Mouse (Mus musculus): Measurements from ENCODE around the gene Bag5.
A peak's percentile ranks its signal among the peaks of the same experiment; 100 is the strongest.
"Not testable (repeated sequence)": the region's sequence is repeated elsewhere in the genome, so short reads cannot be mapped to it uniquely, and the experiment has no call there.

Bag5 gene

DNA sequence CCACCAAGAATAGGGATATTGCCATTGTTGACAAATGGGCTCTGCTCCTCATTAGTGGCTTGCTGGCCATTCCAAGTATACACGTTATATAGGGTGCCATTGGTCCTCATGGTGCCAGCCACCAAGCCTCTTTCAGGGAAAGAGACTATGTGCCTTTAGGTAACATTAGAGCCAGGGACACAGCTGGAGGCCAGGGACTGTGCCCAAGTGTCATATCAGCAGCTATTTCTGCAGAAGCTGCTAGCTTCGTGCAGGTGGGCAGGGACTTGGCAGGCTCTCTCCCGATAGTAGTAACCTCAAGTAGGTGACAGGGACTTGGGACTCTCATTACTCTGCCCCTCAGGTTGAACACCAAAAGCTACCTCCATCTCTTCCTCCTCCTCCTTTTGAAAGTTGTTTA lies 21.9 kb upstream of the Bag5 start:
- no peak for DNase-seq (ENCODE audit: low spot score)

DNA sequence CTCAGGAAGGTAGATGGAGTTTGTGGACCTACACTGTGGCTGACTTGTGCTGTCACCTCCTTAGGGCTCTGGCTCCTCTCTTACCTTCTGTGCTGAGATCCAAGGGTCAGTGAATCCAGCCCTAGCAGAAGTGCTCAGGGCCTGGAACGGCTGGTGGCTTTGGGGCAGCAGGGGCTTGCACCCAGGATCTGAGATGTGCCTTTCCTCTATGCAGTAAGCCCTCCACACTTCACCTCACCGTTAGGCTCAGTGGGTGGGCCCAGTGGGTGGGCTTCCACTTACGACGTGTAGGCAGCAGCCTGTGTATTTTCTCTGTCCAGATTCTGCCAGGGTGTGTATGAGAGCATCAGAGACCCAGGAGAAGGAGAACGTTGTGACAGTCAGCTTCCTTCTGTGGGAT lies 19.9 kb upstream of the Bag5 start:
- no peak for DNase-seq (ENCODE audit: low spot score)

DNA sequence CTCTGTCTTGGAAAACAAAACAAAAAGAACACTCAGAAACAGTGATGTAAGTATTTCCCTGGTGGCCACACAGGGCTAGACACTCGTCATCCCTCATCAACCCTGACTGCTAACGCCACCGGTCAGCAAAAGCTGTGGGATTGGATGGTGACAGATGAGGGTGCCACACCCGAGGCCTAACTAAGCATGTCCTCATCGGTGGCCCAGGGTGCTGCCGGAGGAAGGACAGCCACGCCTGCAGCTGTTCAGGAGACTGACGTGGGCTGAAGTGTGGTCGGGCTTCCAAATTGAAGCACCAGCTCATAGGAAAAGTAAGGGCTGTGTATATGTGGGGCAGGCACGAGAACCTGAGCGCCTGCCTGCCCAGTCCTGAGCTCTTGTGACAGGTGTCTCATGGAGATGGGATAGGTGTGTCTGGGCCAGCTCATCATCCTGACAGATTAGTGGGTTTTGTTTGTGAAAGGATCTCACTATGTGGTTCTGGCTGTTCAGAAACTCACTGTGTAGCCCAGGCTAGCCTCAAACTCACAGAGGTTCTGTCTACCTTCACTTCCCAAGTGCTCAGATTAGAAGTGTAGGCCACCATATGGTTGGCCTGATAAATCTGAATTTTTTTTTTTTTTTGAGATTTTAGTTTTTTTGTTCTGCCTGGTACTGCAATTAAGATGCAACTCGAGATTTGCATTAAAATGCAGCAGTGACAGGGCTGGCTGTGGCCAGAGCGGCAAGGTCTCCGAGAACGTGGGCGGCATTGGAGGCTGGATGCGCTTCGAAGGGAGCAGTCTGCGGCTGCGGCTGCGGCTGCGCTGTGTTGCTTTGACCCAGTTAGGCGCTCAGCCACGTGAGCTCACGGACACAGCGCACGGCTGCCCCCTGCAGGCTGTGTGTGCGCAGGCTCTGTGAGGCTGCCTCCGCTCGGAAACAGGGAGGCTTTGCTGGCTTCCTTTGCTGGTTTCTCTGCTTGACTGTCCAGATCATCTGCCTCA lies 19.1 kb upstream of the Bag5 start:
- peak; percentile 46 for DNase-seq (ENCODE audit: low spot score)

DNA sequence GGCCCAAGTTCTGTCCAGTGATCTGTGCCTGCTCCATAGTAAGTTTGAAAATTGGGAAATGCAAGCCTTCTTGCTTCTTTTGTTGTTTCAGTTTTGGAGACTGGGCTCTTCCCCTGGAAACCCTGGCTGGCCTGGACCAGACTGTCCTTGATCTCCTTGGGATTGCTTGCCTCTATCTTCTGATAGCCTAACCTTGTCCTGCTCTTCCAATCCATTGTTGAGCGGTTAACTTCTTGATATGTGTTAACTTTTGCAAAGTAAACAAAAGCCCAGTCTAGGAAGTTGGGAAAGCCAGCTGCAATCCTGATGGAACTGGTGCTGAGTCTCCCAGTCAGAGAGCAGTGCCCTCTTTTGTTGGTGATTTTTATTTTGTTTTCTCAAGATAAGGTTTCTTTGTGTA lies 14.9 kb upstream of the Bag5 start:
- DNase-seq (ENCODE audit: low spot score) = no peak

DNA sequence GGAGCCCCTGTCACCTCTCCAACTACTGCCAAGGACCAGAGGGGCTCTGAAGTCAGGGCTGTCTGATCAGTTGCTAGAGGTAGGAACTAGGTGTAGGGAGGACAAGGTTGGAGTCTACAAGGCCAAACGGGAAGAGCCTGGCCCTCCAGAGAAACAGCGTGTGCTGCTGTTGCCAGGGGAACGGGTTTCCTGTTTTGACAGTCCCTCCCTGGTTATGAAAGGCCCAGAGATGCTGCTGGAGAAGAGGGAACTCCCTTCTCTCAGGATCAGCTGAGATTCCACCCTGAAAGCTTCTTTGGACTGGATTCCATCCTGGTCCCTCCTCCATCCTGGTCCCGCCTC lies 13.0 kb upstream of the Bag5 start:
- DNase-seq (ENCODE audit: low spot score) = no peak

DNA sequence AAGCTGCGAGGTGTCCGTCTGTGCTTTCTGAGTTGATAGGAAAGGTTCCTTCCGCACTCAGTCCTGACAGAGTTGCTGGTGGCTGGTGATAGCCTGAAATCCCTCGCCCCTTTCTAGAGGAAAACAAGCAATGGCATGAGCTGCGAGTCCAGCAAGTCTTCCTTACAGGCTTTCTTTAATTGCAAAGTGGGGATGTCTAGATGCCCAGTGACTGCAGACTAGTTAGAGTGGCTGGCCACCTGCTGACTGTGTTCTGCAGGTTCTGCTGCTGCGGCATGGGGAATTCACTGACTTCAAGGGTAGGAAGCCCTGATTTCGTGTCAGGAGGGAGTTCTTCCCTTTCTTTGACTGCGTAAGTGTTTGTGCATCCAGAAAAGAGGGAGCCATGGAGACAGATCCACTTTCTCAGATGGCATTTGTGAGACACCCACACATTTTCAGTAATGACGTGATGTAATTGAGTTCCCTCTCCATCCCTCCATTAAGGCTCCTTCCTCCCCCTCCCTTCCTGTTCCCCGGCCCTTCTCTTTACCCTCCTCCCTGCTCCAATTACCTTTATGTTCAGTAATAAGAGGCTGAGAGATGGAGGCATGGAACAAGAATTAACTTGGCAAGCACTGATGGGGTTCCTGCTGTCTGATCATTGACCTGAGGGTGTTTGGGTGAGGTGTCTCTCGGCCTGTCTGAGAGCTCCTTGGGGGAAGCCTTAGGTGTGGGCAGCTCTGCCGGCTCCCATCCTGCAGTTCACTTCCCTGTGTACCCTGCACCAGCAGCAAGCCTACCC lies 12.5 kb upstream of the Bag5 start:
- DNase-seq (ENCODE audit: low spot score) = no peak

DNA sequence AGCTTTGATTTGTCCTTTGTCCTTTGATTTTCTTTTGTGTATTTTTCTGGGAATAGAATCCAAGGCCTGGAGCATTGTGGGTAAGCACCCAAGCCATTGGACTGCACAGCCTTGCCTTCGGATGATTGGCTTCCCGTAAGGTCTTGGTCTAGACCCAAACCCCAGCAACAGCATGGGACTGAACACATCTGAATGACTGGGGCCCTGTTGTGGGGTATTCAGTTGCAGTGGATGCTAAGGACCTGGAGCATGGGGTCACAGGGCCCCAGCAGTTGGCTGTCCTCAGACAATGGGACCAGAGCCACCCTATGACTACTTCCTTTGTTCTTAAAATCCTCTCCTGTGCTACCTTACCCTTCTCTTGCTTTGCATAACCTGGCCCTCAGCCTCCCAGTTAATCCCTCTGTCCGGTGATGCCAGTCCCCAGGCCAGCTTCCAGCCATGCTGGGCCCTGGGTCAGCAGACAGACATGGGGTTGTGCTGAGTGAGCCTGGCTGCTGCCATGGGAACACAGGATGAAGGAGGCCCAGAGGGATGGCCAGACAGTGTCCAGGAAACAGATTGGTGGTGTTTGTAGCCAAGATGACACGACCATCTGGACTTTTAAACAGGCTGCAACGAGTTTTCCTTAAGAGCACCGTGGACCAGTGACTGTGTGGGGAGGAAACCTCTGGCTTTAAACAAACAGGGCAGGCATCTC lies 11.7 kb upstream of the Bag5 start:
- no peak for DNase-seq (ENCODE audit: low spot score)

DNA sequence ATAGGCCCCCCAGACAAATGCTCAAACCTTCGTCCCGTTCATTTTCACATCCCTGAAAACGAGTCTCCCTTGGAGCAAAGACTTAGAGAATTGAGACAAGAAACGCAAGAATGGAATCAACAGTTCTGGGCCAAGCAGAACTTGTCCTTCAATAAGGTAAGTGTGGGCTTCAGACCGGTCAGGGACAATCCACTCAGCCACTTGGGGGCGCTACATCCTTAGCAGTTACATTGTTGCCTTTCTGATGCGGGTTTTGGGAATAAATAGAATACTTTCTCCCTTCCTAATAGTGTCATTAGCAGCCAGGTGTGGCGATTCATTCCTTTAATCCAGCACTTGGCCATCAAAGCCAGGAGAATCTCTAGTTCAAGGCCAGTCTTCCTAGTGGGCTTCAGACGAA lies 9.6 kb upstream of the Bag5 start:
- no peak for DNase-seq (ENCODE audit: low spot score)

DNA sequence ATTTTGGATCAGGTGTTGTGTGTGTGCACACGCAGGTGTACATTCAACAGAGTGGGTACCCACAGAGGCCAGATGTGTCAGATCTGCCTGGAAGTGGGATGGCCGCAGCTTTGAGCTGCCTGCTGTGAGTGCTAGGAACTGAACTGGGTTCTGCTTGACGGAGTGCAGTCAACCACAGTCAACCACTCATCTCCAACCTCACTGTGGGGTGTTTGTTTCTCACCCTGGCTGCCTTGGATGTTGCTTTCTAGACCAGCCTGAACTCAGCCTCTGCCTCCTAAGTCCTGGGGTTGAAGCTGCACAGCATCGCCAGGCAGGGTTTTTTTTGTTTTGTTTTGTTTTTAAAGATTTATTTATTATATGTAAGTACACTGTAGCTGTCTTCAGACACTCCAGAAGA lies 7.2 kb upstream of the Bag5 start:
- DNase-seq (ENCODE audit: low spot score) = no peak

DNA sequence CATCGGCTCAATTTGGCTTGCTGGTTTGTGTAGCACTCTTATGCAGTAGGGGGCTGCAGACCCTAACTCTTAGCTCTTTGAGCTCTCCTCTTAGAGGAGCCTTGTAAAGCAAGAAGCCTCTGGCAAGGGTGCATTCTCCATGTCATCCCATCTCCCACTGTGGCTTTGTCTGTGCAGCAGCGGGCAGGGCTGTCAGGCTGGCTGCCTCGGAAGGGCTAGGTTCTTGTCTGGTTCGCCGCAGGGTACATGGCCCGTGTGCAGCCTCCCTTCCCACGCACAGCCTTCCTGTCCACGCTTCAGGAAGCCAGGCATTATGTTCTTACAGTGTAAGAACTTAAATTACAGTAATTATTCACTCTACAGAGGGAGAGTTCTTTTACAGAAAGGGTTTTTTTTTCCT lies 5.6 kb upstream of the Bag5 start:
- no peak for DNase-seq (ENCODE audit: low spot score)

DNA sequence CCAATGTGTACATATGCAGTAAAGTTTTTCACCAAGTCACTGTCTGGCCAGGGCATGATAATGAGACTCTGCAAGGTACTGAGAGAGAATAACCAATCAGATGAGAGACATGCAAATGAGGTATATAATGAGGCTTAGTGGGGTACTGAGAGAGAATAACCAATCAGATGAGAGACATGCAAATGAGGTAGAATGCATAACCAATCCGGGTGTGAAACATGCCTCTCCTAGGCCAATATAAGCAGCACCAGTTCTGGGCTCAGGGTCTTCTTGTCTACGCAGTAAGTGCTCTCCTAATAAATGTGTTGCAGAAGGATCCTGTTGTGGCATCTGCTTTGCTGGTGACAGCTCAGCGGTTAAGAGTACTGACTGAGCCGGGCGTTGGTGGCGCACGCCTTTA lies 3.4 kb upstream of the Bag5 start:
- DNase-seq (ENCODE audit: low spot score) = no peak

DNA sequence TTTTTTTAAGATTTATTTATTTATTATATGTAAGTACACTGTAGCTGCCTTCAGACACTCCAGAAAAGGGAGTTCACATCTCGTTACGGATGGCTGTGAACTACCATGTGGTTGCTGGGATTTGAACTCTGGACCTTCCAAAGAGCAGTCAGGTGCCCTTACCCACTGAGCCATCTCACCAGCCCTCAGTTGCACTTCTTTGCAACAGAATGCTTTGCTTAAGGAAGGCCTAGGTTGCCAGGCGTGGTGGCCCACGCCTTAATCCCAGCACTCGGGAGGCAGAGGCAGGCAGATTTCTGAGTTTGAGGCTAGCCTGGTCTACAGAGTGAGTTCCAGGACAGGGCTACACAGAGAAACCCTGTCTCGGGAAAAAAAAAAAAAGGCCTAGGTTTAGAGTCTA lies 823 bp upstream of the Bag5 start:
- DNase-seq (ENCODE audit: low spot score) = not testable (repeated sequence)

DNA sequence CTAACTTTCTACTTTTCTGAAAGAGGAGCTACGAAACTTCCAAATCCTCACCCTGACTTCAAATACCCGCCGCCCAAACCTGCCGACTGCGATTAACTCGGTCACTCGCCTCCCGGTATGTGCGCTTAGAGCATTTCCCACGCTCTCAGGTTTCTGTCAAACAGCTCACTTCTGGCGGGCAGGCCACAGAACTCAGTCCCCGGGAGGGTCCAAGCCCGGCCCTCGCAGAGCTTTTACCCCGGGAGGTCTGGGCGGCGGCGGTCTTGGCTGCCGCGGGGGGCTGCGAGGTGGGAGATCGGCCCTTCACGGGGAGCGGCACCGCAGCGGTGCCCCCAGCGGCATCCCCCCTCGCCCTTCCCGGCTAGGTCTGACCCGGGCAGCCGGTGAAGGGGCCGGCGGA lies 581 bp downstream of the Bag5 start:
- DNase-seq (ENCODE audit: low spot score) = no peak

DNA sequence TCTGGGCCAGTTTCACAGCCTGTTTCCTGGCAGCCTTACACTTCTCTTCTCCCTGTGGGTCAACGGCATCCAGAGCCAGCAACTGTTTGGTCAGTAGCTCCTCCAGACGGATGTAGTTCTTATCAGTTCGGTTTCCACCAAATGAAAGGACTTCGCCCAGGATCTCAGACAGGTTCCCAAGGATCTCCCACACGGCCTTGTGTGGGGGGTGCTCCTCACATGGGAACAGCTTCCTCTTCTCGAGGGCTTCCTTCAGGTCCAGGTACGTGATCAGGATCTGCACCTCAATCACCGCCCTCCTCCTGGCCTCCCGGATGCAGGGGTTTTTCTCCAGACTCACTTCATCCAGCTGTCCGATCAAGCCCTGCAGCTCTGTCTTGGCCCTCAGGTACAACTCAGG lies 3.0 kb downstream of the Bag5 start:
- no peak for DNase-seq (ENCODE audit: low spot score)

DNA sequence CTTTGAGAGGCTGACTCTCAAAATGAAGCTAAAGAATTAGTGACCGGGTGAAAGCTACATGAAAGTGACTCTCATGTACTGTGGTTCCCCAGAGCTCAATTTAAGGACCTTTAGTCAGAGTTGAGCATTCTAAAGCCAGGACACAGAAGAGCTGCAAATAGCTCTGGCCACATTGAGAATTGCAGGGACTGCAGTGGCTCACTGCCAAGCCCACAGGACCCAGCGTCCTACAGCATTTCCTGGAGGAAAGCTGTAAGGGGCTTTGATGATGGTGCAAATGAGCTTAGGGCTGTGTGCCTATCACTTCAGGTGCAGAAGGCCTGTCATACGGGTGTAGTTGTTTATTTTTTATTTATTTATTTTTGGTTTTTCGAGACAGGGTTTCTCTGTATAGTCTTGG lies 4.9 kb downstream of the Bag5 start:
- no peak for DNase-seq (ENCODE audit: low spot score)

DNA sequence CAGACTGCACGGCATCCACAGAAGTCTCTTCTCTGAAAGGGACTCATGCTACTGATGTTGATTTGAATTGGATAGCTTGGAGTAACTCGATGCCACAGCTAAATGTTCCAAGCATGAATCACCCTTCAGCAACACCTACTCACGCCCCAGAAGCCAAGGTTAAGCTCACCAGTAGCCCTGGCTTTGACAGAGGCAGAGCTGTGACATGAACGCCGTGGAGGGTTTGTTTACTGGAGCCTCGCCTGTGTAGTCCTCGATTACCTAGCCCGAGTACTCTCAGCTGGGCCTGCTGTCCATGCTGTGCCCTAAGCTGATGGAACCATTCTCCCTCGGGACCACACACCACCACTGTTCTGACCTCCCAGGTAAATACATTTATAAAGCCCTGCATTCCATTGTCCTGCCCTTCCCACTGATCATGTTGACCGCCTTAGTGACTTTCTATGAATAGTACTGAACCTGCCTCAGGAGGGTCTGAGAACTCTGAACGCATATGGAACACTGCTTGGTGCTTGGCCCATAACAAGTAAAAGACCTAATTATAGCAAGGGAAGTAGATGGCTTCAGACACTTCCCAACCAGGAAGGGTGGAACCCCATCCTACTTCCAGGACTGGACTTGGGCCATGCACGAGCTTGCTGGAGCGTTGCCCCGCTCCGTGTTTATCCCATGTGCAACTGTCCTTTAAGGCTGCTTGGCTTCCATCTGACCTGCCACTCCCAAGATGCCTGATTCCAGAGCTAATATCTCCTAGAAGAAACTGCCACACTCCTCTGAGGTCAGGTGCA lies 7.7 kb downstream of the Bag5 start:
- DNase-seq (ENCODE audit: low spot score) = no peak

DNA sequence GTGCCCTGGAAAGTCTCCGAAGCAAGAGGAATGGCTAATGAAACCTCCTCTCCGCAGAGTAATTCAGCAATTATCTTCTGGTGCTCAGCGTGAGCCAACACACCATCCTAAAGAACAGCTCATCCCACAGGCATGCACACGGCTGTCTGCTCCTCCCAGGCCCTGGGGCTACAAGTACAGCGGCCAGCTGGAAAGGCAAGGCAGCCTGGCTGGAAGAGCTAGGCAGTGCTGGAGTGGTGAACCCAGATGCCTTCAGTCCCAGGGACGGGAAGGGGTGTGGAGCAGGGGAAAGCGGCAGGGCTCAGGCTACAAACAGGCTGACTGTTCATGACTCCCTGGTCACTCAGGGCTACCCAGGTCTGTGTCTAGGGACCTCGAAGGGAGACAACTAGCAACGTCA lies 8.4 kb downstream of the Bag5 start:
- DNase-seq (ENCODE audit: low spot score) = no peak

DNA sequence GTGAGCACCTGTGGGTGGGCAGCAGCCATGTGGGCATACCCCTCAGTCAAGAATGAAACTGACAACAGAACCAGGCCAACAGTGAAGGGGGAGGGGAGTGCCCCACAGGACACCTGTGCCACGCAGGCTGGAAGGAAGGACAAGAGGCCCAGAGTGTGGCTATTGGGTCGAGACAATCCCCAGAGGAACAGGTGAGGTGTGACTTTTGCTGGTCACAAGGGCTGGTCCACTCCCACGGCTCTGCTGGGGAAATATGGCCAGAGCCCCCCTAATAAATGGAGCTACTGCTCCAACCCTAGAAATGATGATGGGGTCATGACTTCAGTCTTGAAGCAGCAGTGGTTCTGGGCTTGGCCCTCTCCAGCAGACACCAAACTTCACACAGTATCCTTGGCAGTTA lies 9.8 kb downstream of the Bag5 start:
- no peak for DNase-seq (ENCODE audit: low spot score)

DNA sequence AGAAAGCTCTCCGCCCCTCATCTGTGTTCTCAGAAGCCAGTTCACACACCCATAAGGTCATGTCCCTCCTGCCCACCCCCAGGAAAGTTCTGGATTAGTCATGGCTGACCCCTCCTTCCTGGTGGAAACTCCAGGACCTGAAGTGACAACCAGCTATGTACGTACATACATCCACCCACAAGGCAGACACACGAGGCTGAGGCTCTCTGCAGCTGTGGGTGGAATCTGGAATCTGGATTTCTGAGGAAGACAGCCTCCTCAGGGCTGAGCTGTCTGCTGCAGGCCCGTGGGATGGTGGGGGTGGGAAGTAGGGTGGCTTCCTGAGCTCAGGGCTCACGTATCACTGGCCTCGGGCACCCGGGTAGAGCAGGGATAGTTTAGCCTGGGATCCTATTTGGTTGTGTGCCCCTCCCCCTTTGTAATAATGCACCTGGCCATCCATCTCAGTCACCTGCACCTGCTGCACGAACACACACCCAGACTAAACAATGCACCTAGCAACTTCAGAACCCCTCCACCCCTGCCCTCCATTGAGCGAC lies 12.1 kb downstream of the Bag5 start:
- no peak for DNase-seq (ENCODE audit: low spot score)

DNA sequence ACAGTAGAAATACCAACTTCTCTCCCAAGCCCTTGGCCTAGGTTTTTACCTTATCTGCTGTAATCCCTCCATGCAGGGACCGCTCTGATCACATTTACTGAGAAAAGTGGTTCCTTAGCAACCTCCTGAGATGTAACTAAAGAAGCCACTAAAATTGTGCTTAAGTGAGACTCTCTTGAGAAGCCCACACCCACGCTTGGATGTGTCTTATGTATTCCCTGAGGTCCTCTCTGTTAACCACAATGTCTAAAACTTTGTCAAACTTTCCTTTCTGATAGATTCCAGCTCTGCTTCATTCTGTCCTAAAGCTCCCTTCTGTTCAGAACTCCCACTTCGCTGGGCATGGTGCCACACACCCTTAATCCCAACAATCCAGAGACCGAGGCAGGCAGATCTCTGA lies 13.5 kb downstream of the Bag5 start:
- no peak for DNase-seq (ENCODE audit: low spot score)

DNA sequence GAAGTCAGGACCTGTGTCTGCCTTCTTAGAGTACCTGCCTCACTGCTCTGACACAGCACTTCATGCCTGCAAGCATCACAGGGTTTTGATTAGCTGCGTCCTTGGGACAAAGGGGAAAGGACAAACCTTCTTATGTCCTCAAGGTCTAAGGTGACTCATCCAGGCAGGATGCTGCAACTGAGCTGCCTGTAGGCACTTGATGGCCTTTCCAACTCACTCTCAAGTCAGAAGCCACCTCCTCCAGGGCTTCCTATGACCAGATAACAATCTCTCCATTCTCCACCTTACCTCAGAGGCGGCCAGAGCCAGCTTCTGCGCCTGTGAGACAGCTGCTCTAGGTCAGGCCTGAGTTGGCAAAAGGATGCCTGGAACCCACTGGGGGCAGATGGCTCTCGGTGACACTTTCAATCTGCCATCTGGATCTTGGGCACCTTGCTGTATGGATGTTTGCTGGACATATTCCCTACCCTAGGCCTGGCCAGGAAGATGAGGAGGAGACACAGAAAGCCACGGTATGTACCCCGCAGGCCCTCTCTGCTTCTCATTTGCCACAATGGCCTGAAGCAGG lies 14.6 kb downstream of the Bag5 start:
- no peak for DNase-seq (ENCODE audit: low spot score)

Measured in urinary bladder, postnatal 10 days (tissue).